ENCODE assay signal across 10 mouse cellular contexts in genomic region chr11:58587898-58588348, GRCm38 (mm10). TPM values are rescaled to one million over a fixed set of nuclear protein-coding genes. Genes with fewer than 3 reads are reported as not detected.
DNase-seq lines count a peak whose midpoint lies in the region; TF ChIP-seq lines count a peak whose summit lies in the region.
"Had no signal": no experiment of that assay in that cellular context is flagged by ENCODE, and none has a peak within 500 bp of the region (broad histone marks: within the 10 kb centered on the region; RNA-seq: fewer than 3 reads in every experiment).

No protein-coding gene starts in this region.

- H3K4me1 ChIP-seq in embryonic fibroblast, embryonic 13.5 days (ENCODE audit: control insufficient read depth, insufficient read depth, low read length), result no peaks in the 10 kb centered on the region
- H3K4me1 ChIP-seq: embryonic facial prominence, embryonic 13.5 days; limb, embryonic 15.5 days had no signal

- H3K4me3 ChIP-seq in embryonic fibroblast, embryonic 13.5 days (ENCODE audit: insufficient read depth, low read length), result no peak overlapping the region
- H3K4me3 ChIP-seq: embryonic facial prominence, embryonic 13.5 days; limb, embryonic 15.5 days had no signal

- no peak overlapping the region for H3K27ac ChIP-seq in embryonic fibroblast, embryonic 13.5 days (ENCODE audit: insufficient read depth, low read length)
- H3K27ac ChIP-seq: embryonic facial prominence, embryonic 13.5 days; limb, embryonic 15.5 days had no signal

- TF ChIP-seq CTCF in embryonic fibroblast, embryonic 13.5 days (IDR thresholded peaks at IDR 0.05; ENCODE audit: borderline replicate concordance, insufficient read depth, low read length), result 0 out of 2 replicates have a peak, but pooled peaks have one; percentile 9

- intact Hi-C loops in heart, postnatal 25 days (cut with DNase I), result loop anchor here (5.0 kb wide), 2 partner anchors 186 to 351 kb away; no protein-coding TSS in a partner anchor

- DNase-seq in heart, adult 11 months, result peak; percentile 86
- no peak for DNase-seq in heart, postnatal 25 days (ENCODE audit: low spot score)
- peak; percentile 25 to 27 for DNase-seq in CD8-positive naive resting alpha-beta T cell, adult 2 months (ENCODE audit: low read depth in 2 of 2, low spot score in 2 of 2)
- peak; percentile 45 for DNase-seq in adrenal gland, postnatal 25 days
- DNase-seq in kidney, postnatal 14 days, result peak; percentile 29
- DNase-seq in lung, postnatal 36 days, result peak; percentile 28
- peak; percentile 71 to 88 for DNase-seq in spleen, postnatal 4 days (ENCODE audit: low spot score in 2 of 2)

- TF ChIP-seq POLR2A in embryonic fibroblast, embryonic 13.5 days (IDR thresholded peaks at IDR 0.05; ENCODE audit: low read depth, low read length), result no peak

RNA-seq across cellular contexts. Expression of gene Olfr324, which starts 7.0 kb away (rescaled TPM):
- total RNA-seq in heart, postnatal 25 days (2021), result not detected
- total RNA-seq in adrenal gland, postnatal 25 days (2021), result not detected in 2 replicates
- not detected in 2 replicates for polyA plus RNA-seq in embryonic fibroblast, embryonic 13.5 days (2011; ENCODE audit: insufficient read length, low read depth, missing spikeins)
- polyA plus RNA-seq: embryonic facial prominence, embryonic 13.5 days; limb, embryonic 15.5 days had no signal

RNA-seq across cellular contexts. Expression of gene Olfr325, which starts 10.4 kb away (rescaled TPM):
- total RNA-seq in heart, postnatal 25 days (2021), result not detected
- total RNA-seq in adrenal gland, postnatal 25 days (2021), result not detected in 2 replicates
- not detected in 2 replicates for polyA plus RNA-seq in embryonic fibroblast, embryonic 13.5 days (2011; ENCODE audit: insufficient read length, low read depth, missing spikeins)
- polyA plus RNA-seq: embryonic facial prominence, embryonic 13.5 days; limb, embryonic 15.5 days had no signal

RNA-seq across cellular contexts. Expression of gene Olfr224, which starts 17.6 kb away (rescaled TPM):
- not detected for total RNA-seq in heart, postnatal 25 days (2021)
- not detected in 2 replicates for total RNA-seq in adrenal gland, postnatal 25 days (2021)
- polyA plus RNA-seq in embryonic fibroblast, embryonic 13.5 days (2011; ENCODE audit: insufficient read length, low read depth, missing spikeins), result not detected in 2 replicates
- polyA plus RNA-seq: embryonic facial prominence, embryonic 13.5 days; limb, embryonic 15.5 days had no signal

RNA-seq across cellular contexts. Expression of gene 2210407C18Rik, which starts 28.0 kb away (rescaled TPM):
- 10 to 100 TPM in 1 of 2 experiments, 1 to 10 TPM in 1; 8.1 to 18.7 TPM for total RNA-seq in heart, postnatal 25 days (2021)
- total RNA-seq in adrenal gland, postnatal 25 days (2021), result not detected in 2 replicates
- not detected in 2 replicates for polyA plus RNA-seq in embryonic fibroblast, embryonic 13.5 days (2011; ENCODE audit: insufficient read length, low read depth, missing spikeins)
- polyA plus RNA-seq: embryonic facial prominence, embryonic 13.5 days; limb, embryonic 15.5 days had no signal

RNA-seq across cellular contexts. Expression of gene Olfr328, which starts 32.5 kb away (rescaled TPM):
- total RNA-seq in heart, postnatal 25 days (2021), result not detected
- total RNA-seq in adrenal gland, postnatal 25 days (2021), result 0.36 TPM in 1 of 2 replicates, not detected in the other
- polyA plus RNA-seq in embryonic fibroblast, embryonic 13.5 days (2011; ENCODE audit: insufficient read length, low read depth, missing spikeins), result not detected in 2 replicates
- polyA plus RNA-seq: limb, embryonic 15.5 days had no signal
